Mouse (Mus musculus): ENCODE data around the gene Sult2a2. TPM values are rescaled to one million over a fixed set of nuclear protein-coding genes. Genes with fewer than 3 reads are reported as not detected.
"Not testable (repeated sequence)": the region's sequence is repeated elsewhere in the genome, so short reads cannot be mapped to it uniquely, and the experiment has no call there.

Gene Sult2a2
- not detected in 2 replicates for polyA plus RNA-seq (2015; fragmentation: Nextera tagmentation; extraction: Ambion mirVana)

GRCm38 (mm10) chr7:13733205-13733604, at the start of gene Sult2a2:
Gene Sult2a2 (plus strand): TSS chr7:13733505.
- not testable (repeated sequence) for H3K4me2 ChIP-seq; ATAC-seq (ENCODE audit: extremely low read depth, insufficient number of reproducible peaks, low FRiP score, low TSS enrichment); H3K27me3 ChIP-seq (replicated peaks); H3K36me3 ChIP-seq; H3K4me1 ChIP-seq; H3K4me3 ChIP-seq; H3K9me3 ChIP-seq; H3K27ac ChIP-seq (replicated peaks); H3K9ac ChIP-seq
- WGBS, result 70% methylated on average over 1 of the region's 2 CpGs

DNA sequence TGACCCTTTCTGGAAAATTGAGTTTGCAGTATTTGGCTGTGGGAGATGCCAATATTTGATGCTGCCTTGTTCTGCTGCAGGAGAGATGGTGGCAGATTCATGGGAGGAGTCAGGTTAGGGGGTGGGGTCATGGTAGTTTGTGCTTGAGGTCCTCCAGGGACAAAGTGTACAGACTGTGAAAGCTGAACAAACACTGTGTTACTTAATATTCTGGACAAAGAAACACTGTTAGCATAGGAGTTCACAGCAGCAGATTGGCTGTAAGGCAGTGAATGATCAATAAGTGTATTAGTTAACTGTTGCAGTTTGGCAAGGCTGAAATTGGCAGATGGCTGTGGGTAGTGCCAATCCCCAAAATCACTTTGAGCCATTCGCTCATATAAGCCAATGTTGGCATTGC, 80.6 kb downstream of the Sult2a2 start:
- 79% methylated on average over 1 of the region's 1 CpGs for WGBS
- Histone ChIP-seq H3K27ac (replicated peaks) (no peak overlapping the region), H3K4me2 (no peak overlapping the region), H3K36me3 (no peaks in the 10 kb centered on the region), H3K4me1 (no peaks in the 10 kb centered on the region), H3K9me3 (peaks cover 11% of the 10 kb centered on the region; the same call in 1 of the 2 replicates), H3K27me3 (replicated peaks) (no peaks in the 10 kb centered on the region), H3K9ac (no peak overlapping the region), H3K4me3 (no peak overlapping the region)
- ATAC-seq (ENCODE audit: extremely low read depth, insufficient number of reproducible peaks, low FRiP score, low TSS enrichment), result no peak

Other genes with a start within 250 kb of the Sult2a2 start
- not detected in 2 replicates for gene Bsph2, start 162.4 kb upstream of the Sult2a2 start, polyA plus RNA-seq (2015; fragmentation: Nextera tagmentation; extraction: Ambion mirVana)
- gene Sult2a5, start 109.5 kb upstream of the Sult2a2 start, polyA plus RNA-seq (2015; fragmentation: Nextera tagmentation; extraction: Ambion mirVana), result not detected in 2 replicates
- gene Sult2a1, start 103.9 kb downstream of the Sult2a2 start, polyA plus RNA-seq (2015; fragmentation: Nextera tagmentation; extraction: Ambion mirVana), result not detected in 2 replicates

All from heart, embryonic 13.5 days (tissue).